Mouse (Mus musculus) small intestine, adult 2 months (tissue): ENCODE measurements around the gene Ttll12.

Source experiments
- CTCF ChIP-seq: fragments of 200-500 bp; IDR thresholded peaks from 2 replicates; pipeline ENCODE4 v1.5.1; 2012; ENCODE audit warnings: low read depth, mild to moderate bottlenecking, control low read depth, inconsistent platforms, low read length, moderate library complexity, mixed read lengths; ENCODE audit not compliant: insufficient replicate concordance, insufficient read length; ENCODE audit errors: extremely low read depth
- POLR2A ChIP-seq: fragments of 200-500 bp; IDR thresholded peaks from 2 replicates; pipeline ENCODE4 v1.6.1; 2012; ENCODE audit warnings: low read depth, mild to moderate bottlenecking, control low read depth, inconsistent platforms, low read length, moderate library complexity

DNA sequence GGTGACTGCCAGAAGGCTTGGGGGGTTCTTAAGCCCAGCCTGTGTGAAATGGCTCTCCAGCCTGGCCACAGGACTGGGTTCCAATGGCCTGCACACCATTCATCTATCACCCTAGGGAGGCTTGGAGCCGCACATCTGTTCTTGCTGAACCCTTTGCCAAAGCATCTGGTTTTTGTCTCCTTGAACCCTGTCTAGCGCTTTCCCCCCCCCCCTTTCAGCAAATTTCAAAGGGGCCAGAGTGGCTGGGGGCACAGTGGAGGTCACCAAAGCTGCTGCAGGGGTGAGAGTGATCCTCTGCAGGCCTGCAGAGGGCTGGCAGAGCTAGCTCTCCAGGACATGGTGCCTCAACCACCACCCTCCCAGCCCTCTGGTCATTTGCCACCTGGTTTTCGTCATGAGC lies 44.2 kb upstream of the Ttll12 start:
- TF ChIP-seq POLR2A (no peak), CTCF (no peak)
